23 mouse cellular contexts compared by ENCODE assay signal in genomic region chr11:97398506-97398905, GRCm38 (mm10). TPM values are rescaled to one million over a fixed set of nuclear protein-coding genes. Genes with fewer than 3 reads are reported as not detected.
A peak's percentile ranks its signal among the peaks of the same experiment; 100 is the strongest.
DNase-seq lines count a peak whose midpoint lies in the region; ATAC-seq and TF ChIP-seq lines count a peak whose summit lies in the region.
"Had no signal": no experiment of that assay in that cellular context is flagged by ENCODE, and none has a peak within 500 bp of the region (broad histone marks: within the 10 kb centered on the region; RNA-seq: fewer than 3 reads in every experiment).

No protein-coding gene starts in this region.

- H3K36me3 ChIP-seq in kidney, embryonic 14.5 days (ENCODE audit: control insufficient read depth, insufficient read depth, low read length), result peaks cover 9% of the 10 kb centered on the region; the same call in 1 of the 2 replicates
- no peaks in the 10 kb centered on the region for H3K36me3 ChIP-seq in kidney, adult 2 months (ENCODE audit: control insufficient read depth, insufficient read depth, low read length)
- H3K36me3 ChIP-seq in forebrain, postnatal 0 days (ENCODE audit: insufficient read depth), result peaks cover 32% of the 10 kb centered on the region

- 53% methylated on average over 2 of the region's 2 CpGs for WGBS in kidney, embryonic 14.5 days
- WGBS in kidney, adult 2 months, result 31% methylated on average over 2 of the region's 2 CpGs
- 71% methylated on average over 2 of the region's 2 CpGs for WGBS in forebrain, postnatal 0 days

- H3K4me2 ChIP-seq in kidney, embryonic 14.5 days (replicated peaks; ENCODE audit: low read depth, low read length), result no peak overlapping the region
- H3K4me2 ChIP-seq in forebrain, postnatal 0 days (ENCODE audit: low read depth), result no peak overlapping the region
- H3K4me2 ChIP-seq: embryonic facial prominence, embryonic 15.5 days; heart, embryonic 11.5 days; heart, embryonic 15.5 days; hindbrain, embryonic 14.5 days had no signal

- no peak for TF ChIP-seq POLR2A in kidney, adult 2 months (IDR thresholded peaks at IDR 0.05; ENCODE audit: low read depth, low read length)

- no peak overlapping the region for H3K4me3 ChIP-seq in kidney, embryonic 14.5 days (ENCODE audit: low read length)
- H3K4me3 ChIP-seq in kidney, adult 2 months (ENCODE audit: insufficient read depth, low read depth, low read length), result no peak overlapping the region
- H3K4me3 ChIP-seq in forebrain, postnatal 0 days (ENCODE audit: low read depth, low read length), result no peak overlapping the region
- H3K4me3 ChIP-seq: embryonic facial prominence, embryonic 15.5 days; erythroblast, embryonic 14.5 days; forebrain, embryonic 10.5 days; gastrocnemius, adult 2 months; heart, embryonic 15.5 days; hindbrain, embryonic 10.5 days had no signal

- no peaks in the 10 kb centered on the region for H3K9me3 ChIP-seq in kidney, embryonic 14.5 days (ENCODE audit: control insufficient read depth, low read length)
- no peaks in the 10 kb centered on the region for H3K9me3 ChIP-seq in forebrain, postnatal 0 days (ENCODE audit: low read length)
- H3K9me3 ChIP-seq: embryonic facial prominence, embryonic 15.5 days; forebrain, embryonic 10.5 days; heart, embryonic 15.5 days; hindbrain, embryonic 10.5 days had no signal

- TF ChIP-seq CTCF in kidney, adult 2 months (conservative IDR thresholded peaks at IDR 0.05; ENCODE audit: insufficient read depth, insufficient read length, low read depth, low read length), result no peak
- no peak for TF ChIP-seq CTCF in forebrain, postnatal 0 days (IDR thresholded peaks at IDR 0.05; ENCODE audit: low read depth)

- H3K4me1 ChIP-seq in kidney, embryonic 14.5 days (ENCODE audit: control insufficient read depth, insufficient read depth, low read length), result 0 out of 2 replicates have a peak, but pooled peaks cover 10% of the 10 kb centered on the region
- 0 out of 2 replicates have a peak, but pooled peaks cover 3% of the 10 kb centered on the region for H3K4me1 ChIP-seq in kidney, adult 2 months (ENCODE audit: control insufficient read depth, insufficient read depth, low read length)
- H3K4me1 ChIP-seq in forebrain, postnatal 0 days (ENCODE audit: insufficient read depth), result peaks cover 12% of the 10 kb centered on the region

- H3K27me3 ChIP-seq in kidney, embryonic 14.5 days (ENCODE audit: control insufficient read depth, insufficient read depth, low read length), result no peaks in the 10 kb centered on the region
- no peaks in the 10 kb centered on the region for H3K27me3 ChIP-seq in kidney, adult 2 months (replicated peaks; ENCODE audit: control insufficient read depth, insufficient read depth, low read length)
- no peaks in the 10 kb centered on the region for H3K27me3 ChIP-seq in forebrain, postnatal 0 days (ENCODE audit: insufficient read depth, low read length)
- H3K27me3 ChIP-seq: embryonic facial prominence, embryonic 15.5 days had no signal

- no peak for ATAC-seq in kidney, embryonic 14.5 days (ENCODE audit: low FRiP score, low TSS enrichment)
- ATAC-seq in forebrain, postnatal 0 days, result no peak
- ATAC-seq: forebrain, embryonic 14.5 days had no signal

- peak; percentile 42 for DNase-seq in kidney, adult 11 months
- DNase-seq in kidney, adult 2 months, result peak; percentile 60
- DNase-seq in kidney, adult 9 months, result peak; percentile 34
- DNase-seq in kidney, postnatal 14 days, result peak; percentile 58
- DNase-seq in forebrain, postnatal 0 days, result no peak
- DNase-seq in urinary bladder, postnatal 4 days (ENCODE audit: low spot score in 2 of 2), result no peak
- DNase-seq: adrenal gland, adult 2 months; adrenal gland, postnatal 25 days; cerebellum, adult 18-20 months; cerebellum, adult 9-11 months; cerebellum, postnatal 36 days; gastrocnemius, adult 2 months; gastrocnemius, postnatal 25 days; heart, postnatal 14 days had no signal

- H3K9ac ChIP-seq in kidney, embryonic 14.5 days (ENCODE audit: low read depth, low read length), result no peak overlapping the region
- no peak overlapping the region for H3K9ac ChIP-seq in forebrain, postnatal 0 days
- H3K9ac ChIP-seq: embryonic facial prominence, embryonic 15.5 days; heart, embryonic 15.5 days; hindbrain, embryonic 14.5 days had no signal

- no peak overlapping the region for H3K27ac ChIP-seq in kidney, embryonic 14.5 days (ENCODE audit: low read depth, low read length)
- H3K27ac ChIP-seq in kidney, adult 2 months (ENCODE audit: insufficient read depth, low read depth, low read length), result no peak overlapping the region
- no peak overlapping the region for H3K27ac ChIP-seq in forebrain, postnatal 0 days (ENCODE audit: low read depth, low read length)
- H3K27ac ChIP-seq: embryonic facial prominence, embryonic 15.5 days; forebrain, embryonic 10.5 days; gastrocnemius, adult 2 months; heart, embryonic 15.5 days; hindbrain, embryonic 10.5 days; hindbrain, embryonic 14.5 days had no signal

RNA-seq across cellular contexts. Expression of gene Arhgap23, which starts 16.8 kb away (rescaled TPM):
- polyA plus RNA-seq in kidney, embryonic 14.5 days (2014; fragmentation: Nextera tagmentation; extraction: Ambion mirVana), result 5.2 and 7.4 TPM in 2 replicates
- polyA plus RNA-seq in kidney, adult 2 months (2012; rRNA removed), result 14.9 and 17.1 TPM in 2 replicates
- total RNA-seq in forebrain, postnatal 0 days (2014; rRNA removed), result 52.7 and 52.9 TPM in 2 replicates
- polyA plus RNA-seq in forebrain, postnatal 0 days (2015; fragmentation: Nextera tagmentation; extraction: Ambion mirVana), result 7.0 and 10.2 TPM in 2 replicates

RNA-seq across cellular contexts. Expression of gene Socs7, which starts 36.2 kb away (rescaled TPM):
- polyA plus RNA-seq in kidney, embryonic 14.5 days (2014; fragmentation: Nextera tagmentation; extraction: Ambion mirVana), result 2.5 and 3.7 TPM in 2 replicates
- 12.9 and 13.5 TPM in 2 replicates for polyA plus RNA-seq in kidney, adult 2 months (2012; rRNA removed)
- 54.9 and 64.3 TPM in 2 replicates for total RNA-seq in forebrain, postnatal 0 days (2014; rRNA removed)
- 5.3 and 6.4 TPM in 2 replicates for polyA plus RNA-seq in forebrain, postnatal 0 days (2015; fragmentation: Nextera tagmentation; extraction: Ambion mirVana)

RNA-seq across cellular contexts. Expression of gene Gpr179, which starts 46.6 kb away (rescaled TPM):
- 0.07 and 0.10 TPM in 2 replicates for polyA plus RNA-seq in kidney, embryonic 14.5 days (2014; fragmentation: Nextera tagmentation; extraction: Ambion mirVana)
- polyA plus RNA-seq in kidney, adult 2 months (2012; rRNA removed), result 0.08 TPM in 2 replicates
- total RNA-seq in forebrain, postnatal 0 days (2014; rRNA removed), result 0.46 and 0.62 TPM in 2 replicates
- polyA plus RNA-seq in forebrain, postnatal 0 days (2015; fragmentation: Nextera tagmentation; extraction: Ambion mirVana), result 0.21 and 0.45 TPM in 2 replicates
- polyA plus RNA-seq: erythroblast, embryonic 14.5 days had no signal

Comparison
In these comparisons a context has a peak if more than half of its experiments do, and no peak if none do; other contexts are left out.
1. DNase-seq: peak in kidney, adult 11 months (single experiment), kidney, adult 2 months (single experiment), kidney, adult 9 months (single experiment) and kidney, postnatal 14 days (single experiment); none in forebrain, postnatal 0 days (single experiment) and urinary bladder, postnatal 4 days (0 of 2).